Mouse (Mus musculus) ES-E14 (cell line): Measurements from ENCODE around the gene Lrrc29. TPM values are rescaled to one million over a fixed set of nuclear protein-coding genes. Genes with fewer than 3 reads are reported as not detected.
A peak's percentile ranks its signal among the peaks of the same experiment; 100 is the strongest.

Source experiments
- DNase-seq: peaks from one replicate; pipeline ENCODE4 v3.0.0-alpha.2; 2013; ENCODE audit warnings: low read depth, low spot score
- H3K27ac ChIP-seq: 2 replicates; pipeline ENCODE4 v1.5.1; 2012; ENCODE audit warnings: low read depth, mild to moderate bottlenecking, low read length, moderate library complexity, mixed read lengths; ENCODE audit not compliant: poor library complexity, insufficient read depth, severe bottlenecking
- H3K36me3 ChIP-seq: 2 replicates; pipeline ENCODE4 v1.6.1; 2012; ENCODE audit warnings: mild to moderate bottlenecking, low read length, moderate library complexity, mixed read lengths; ENCODE audit not compliant: control insufficient read depth, poor library complexity, insufficient read depth, severe bottlenecking
- H3K4me1 ChIP-seq, 2 experiments: fragments of 150-350 bp in 1 of 2; sonication (generic) in 1 of 2; 2 replicates each; pipeline ENCODE4 v1.6.1; 2012; ENCODE audit warnings: low read length in 2 of 2, mild to moderate bottlenecking in 1 of 2, mixed read lengths in 1 of 2; ENCODE audit not compliant: control insufficient read depth in 2 of 2, insufficient read depth in 2 of 2, poor library complexity in 1 of 2
- H3K4me3 ChIP-seq, 2 experiments: fragments of 150-350 bp in 1 of 2; sonication (generic) in 1 of 2; 2 replicates each; pipeline ENCODE4 v1.5.1; 2012; ENCODE audit warnings: low read length in 2 of 2, low read depth in 1 of 2, mild to moderate bottlenecking in 1 of 2, mixed read lengths in 1 of 2; ENCODE audit not compliant: insufficient read depth in 1 of 2, poor library complexity in 1 of 2, severe bottlenecking in 1 of 2
- H3K9ac ChIP-seq: 2 replicates; pipeline ENCODE4 v1.6.1; 2012; ENCODE audit warnings: low read depth, mild to moderate bottlenecking, low read length, mixed read lengths; ENCODE audit not compliant: poor library complexity, insufficient read depth, severe bottlenecking
- H3K9me3 ChIP-seq: fragments of 150-350 bp; sonication (generic); 2 replicates; pipeline ENCODE4 v1.6.1; 2012; ENCODE audit warnings: low read depth, mild to moderate bottlenecking, low read length; ENCODE audit not compliant: control insufficient read depth, insufficient read depth
- CHD2 ChIP-seq: IDR thresholded peaks from 2 replicates; pipeline ENCODE4 v1.6.1; 2014; ENCODE audit warnings: mild to moderate bottlenecking, low read depth, low read length, inconsistent platforms
- HCFC1 ChIP-seq: IDR thresholded peaks from 2 replicates; pipeline ENCODE4 v1.6.1; 2012; ENCODE audit warnings: low read length, inconsistent platforms, borderline replicate concordance; ENCODE audit not compliant: insufficient read depth
- MAFK ChIP-seq: IDR thresholded peaks from 2 replicates; pipeline ENCODE4 v1.6.1; 2014; ENCODE audit warnings: mild to moderate bottlenecking, low read depth, low read length, inconsistent platforms; ENCODE audit not compliant: insufficient read depth
- ZC3H11A ChIP-seq: IDR thresholded peaks from 2 replicates; pipeline ENCODE4 v1.6.1; 2012; ENCODE audit warnings: low read depth, mild to moderate bottlenecking, inconsistent platforms, low read length, borderline replicate concordance
- ZNF384 ChIP-seq: IDR thresholded peaks from 2 replicates; pipeline ENCODE4 v1.6.1; 2012; ENCODE audit warnings: low read depth, low read length, inconsistent platforms
- in situ Hi-C, 2 experiments: fragments of 600-800 bp; cut with MboI; formaldehyde crosslinking; loops; one replicate each; pipeline ENCODE4 v1.15.1; 2025; ENCODE audit warnings: low sequenced_read_pairs in 2 of 2, inconsistent platforms in 1 of 2; ENCODE audit not compliant: unreplicated experiment in 2 of 2
- total RNA-seq: library from RNA; depleted of rRNA; stranded (reverse); fragments of 300-350 nt; gene quantifications from 2 replicates; pipeline ENCODE4 v1.2.3, GENCODE M21; 2012

Lrrc29 gene
- total RNA-seq, 1 experiment = 2.8 TPM

DNA sequence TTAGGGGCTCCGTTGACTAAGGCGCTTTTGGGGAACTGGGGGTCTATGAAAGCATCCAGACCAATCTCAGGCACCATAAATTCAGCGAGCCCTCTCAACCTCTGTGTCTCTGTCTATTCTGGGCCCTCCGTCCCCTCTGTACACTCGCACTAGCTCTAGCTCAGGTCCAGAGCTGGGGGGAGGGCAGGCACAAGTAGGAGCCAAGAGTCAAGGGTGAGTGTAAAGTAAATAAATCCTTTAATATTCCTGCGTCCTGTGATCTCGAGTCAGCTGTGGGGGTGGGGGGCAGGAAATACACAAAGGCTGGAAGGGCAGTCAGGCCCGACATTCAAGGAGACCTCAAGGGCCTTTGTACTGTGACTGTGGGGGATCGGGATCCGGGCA is 57.0 kb downstream of the Lrrc29 start:
- in situ Hi-C loops = loop anchor here in 1 of 2 experiments (25.0 kb wide), 1 partner anchor 632 kb away; the partner anchor contains the start of genes Ciao2b and Rrad
- Histone ChIP-seq H3K9ac (peak overlapping the region; percentile 27; the same call in 1 of the 2 replicates), H3K9me3 (no peaks in the 10 kb centered on the region), H3K27ac (no peak overlapping the region), H3K4me1 (peaks cover 0 to 15% of the 10 kb centered on the region in 2 experiments; a peak in 2 of 4 replicates), H3K4me3 (peak overlapping the region; percentile 50 to 58), H3K36me3 (no peaks in the 10 kb centered on the region)
- TF ChIP-seq MAFK (no peak), ZNF384 (no peak), HCFC1 (no peak), CHD2 (no peak), ZC3H11A (no peak)
- no peak for DNase-seq

DNA sequence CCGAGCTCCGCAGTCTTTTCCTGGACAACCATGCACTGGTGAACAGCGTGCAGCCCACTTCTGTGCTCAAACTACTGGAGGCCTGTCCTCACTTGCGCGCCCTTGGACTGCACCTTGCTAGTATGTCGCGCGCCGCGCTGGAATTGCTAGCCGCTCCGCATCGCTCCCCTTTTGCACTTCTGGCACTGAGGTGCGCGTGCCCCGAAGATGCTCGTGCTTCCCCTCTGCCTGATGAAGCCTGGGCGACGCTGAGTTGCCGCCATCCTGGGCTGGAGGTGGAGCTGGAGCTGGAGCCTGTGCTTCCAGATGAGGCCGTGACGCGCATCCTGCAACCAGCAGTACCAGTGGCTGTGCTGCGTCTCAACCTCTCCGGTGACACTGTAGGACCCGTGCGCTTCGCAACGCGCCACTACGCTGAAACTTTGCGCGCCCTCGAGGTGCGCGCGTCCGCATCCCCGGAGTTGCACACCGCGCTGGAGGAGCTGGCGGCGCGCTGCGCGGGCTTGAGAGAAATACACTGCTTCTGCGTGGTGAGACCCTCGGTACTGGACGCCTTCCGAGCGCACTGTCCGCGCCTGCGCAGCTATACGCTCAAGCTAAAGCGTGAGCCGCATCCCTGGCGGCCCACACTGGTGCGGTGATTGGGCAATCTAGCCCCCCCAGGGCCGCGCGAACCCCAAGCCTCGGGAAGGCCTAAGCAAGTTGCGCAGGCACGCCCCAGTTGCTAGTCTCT is 57.6 kb downstream of the Lrrc29 start:
- Histone ChIP-seq H3K27ac (no peak overlapping the region), H3K4me3 (peak overlapping the region; percentile 50 to 58), H3K4me1 (peaks cover 0 to 15% of the 10 kb centered on the region in 2 experiments; a peak in 2 of 4 replicates), H3K9me3 (no peaks in the 10 kb centered on the region), H3K9ac (peak overlapping the region; percentile 27; the same call in 1 of the 2 replicates), H3K36me3 (no peaks in the 10 kb centered on the region)
- no peak for TF ChIP-seq ZC3H11A
- TF ChIP-seq HCFC1 = no peak
- TF ChIP-seq MAFK = no peak
- TF ChIP-seq ZNF384 = no peak
- TF ChIP-seq CHD2 = no peak
- in situ Hi-C loops = loop anchor here in 1 of 2 experiments (25.0 kb wide), 1 partner anchor 631 kb away; the partner anchor contains the start of genes Ciao2b and Rrad
- no peak for DNase-seq

- H3K27ac ChIP-seq = no peak overlapping the region
- in situ Hi-C loops = loop anchor here in 1 of 2 experiments (25.0 kb wide), 1 partner anchor 629 kb away; the partner anchor contains the start of genes Ciao2b and Rrad
- H3K9me3 ChIP-seq = no peaks in the 10 kb centered on the region
- DNase-seq = no peak
- no peak for TF ChIP-seq CHD2
- no peak for TF ChIP-seq ZC3H11A
- no peak for TF ChIP-seq ZNF384
- no peak for TF ChIP-seq MAFK
- no peak overlapping the region for H3K9ac ChIP-seq
- H3K4me1 ChIP-seq = peaks cover 0 to 15% of the 10 kb centered on the region in 2 experiments; a peak in 2 of 4 replicates
- H3K4me3 ChIP-seq = no peak overlapping the region
- no peaks in the 10 kb centered on the region for H3K36me3 ChIP-seq
Observed at GRCm38 (mm10) chr8:105266775-105267174, 59.3 kb downstream of the Lrrc29 start.

- DNase-seq = no peak
- H3K9ac ChIP-seq = no peak overlapping the region
- no peak for TF ChIP-seq ZNF384
- no peak for TF ChIP-seq CHD2
- no peak for TF ChIP-seq MAFK
- TF ChIP-seq HCFC1 = no peak
- no peak for TF ChIP-seq ZC3H11A
Observed at GRCm38 (mm10) chr8:105265128-105265527, 61.0 kb downstream of the Lrrc29 start.

More at GRCm38 (mm10) chr8:105265128-105265527, 61.0 kb downstream of the Lrrc29 start:
- Histone ChIP-seq H3K36me3 (no peaks in the 10 kb centered on the region), H3K4me3 (no peak overlapping the region), H3K9me3 (no peaks in the 10 kb centered on the region), H3K4me1 (peaks cover 0 to 12% of the 10 kb centered on the region in 2 experiments; a peak in 2 of 4 replicates), H3K27ac (no peak overlapping the region)
- in situ Hi-C loops = loop anchor here in 1 of 2 experiments (25.0 kb wide), 1 partner anchor 628 kb away; the partner anchor contains the start of genes Ciao2b and Rrad
